Mouse (Mus musculus) brain, embryonic 14.5 days (tissue): ENCODE results near the gene Thsd4. TPM values are rescaled to one million over a fixed set of nuclear protein-coding genes. Genes with fewer than 3 reads are reported as not detected.
A peak's percentile ranks its signal among the peaks of the same experiment; 100 is the strongest.
"Not testable (repeated sequence)": the region's sequence is repeated elsewhere in the genome, so short reads cannot be mapped to it uniquely, and the experiment has no call there.

Experiments
- DNase-seq: peaks from one replicate; pipeline ENCODE4 v3.0.0-alpha.2; 2011; ENCODE audit warnings: low read depth
- CTCF ChIP-seq: fragments of 200-500 bp; IDR thresholded peaks from 2 replicates; pipeline ENCODE4 v1.5.1; 2012; ENCODE audit warnings: inconsistent platforms, mild to moderate bottlenecking, moderate library complexity, borderline replicate concordance; ENCODE audit not compliant: insufficient read depth, insufficient read length; ENCODE audit errors: extremely low read depth
- POLR2A ChIP-seq: fragments of 200-500 bp; IDR thresholded peaks from 2 replicates; pipeline ENCODE4 v1.6.1; 2012; ENCODE audit warnings: mild to moderate bottlenecking, inconsistent platforms, borderline replicate concordance; ENCODE audit not compliant: poor library complexity, insufficient read depth, insufficient read length, severe bottlenecking; ENCODE audit errors: extremely low read depth
- polyA plus RNA-seq: library from polyadenylated mRNA; depleted of rRNA; stranded (reverse); fragments of >200 nt; gene quantifications from 2 replicates; pipeline ENCODE4 v1.2.3, GENCODE M21; 2012

The Thsd4 gene
- polyA plus RNA-seq, 1 experiment: 7.9 TPM

DNA sequence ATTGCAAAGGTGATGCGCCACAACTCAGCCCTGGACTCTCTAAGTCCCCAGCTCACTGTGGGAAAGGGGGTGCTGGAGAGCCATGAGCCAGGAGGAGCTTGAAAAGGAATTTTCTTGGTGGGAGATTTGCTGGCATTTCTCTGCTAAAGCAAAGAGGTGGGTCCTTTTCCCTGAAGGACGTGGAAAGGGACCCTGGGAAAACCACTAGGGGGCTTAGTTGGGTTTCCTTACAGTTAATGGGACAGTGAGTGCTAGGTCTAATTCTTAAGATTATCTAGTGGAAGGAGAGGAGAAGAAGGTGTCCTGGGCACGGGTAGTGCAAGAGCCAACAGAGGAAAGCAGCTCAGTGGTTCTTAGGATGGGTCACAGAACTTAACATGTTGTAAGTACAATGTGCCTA is 238.3 kb downstream of the Thsd4 start:
- TF ChIP-seq CTCF (peak; percentile 16; the same call in 1 of the 2 replicates), POLR2A (no peak)
- DNase-seq: peak; percentile 38

DNA sequence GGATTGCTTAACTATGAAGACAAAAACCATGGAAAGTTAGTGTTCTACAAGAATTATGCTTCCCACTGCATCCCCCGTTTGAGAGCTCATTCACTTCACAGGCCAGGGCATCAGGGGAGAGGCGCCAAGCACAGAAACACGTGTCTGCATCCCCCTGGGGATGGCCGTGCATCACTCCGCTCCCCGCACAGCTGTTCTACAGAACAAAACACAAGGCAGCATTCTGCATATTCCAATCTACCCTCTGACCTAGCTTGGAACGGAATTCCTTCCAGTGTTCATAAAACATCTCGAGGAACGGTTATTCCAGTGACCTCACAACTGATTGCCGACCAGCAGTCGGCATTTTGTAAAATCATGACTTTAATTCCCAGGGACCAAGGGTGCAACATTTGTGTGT is 240.6 kb downstream of the Thsd4 start:
- TF ChIP-seq CTCF: no peak
- no peak for TF ChIP-seq POLR2A
- peak; percentile 54 for DNase-seq

DNA sequence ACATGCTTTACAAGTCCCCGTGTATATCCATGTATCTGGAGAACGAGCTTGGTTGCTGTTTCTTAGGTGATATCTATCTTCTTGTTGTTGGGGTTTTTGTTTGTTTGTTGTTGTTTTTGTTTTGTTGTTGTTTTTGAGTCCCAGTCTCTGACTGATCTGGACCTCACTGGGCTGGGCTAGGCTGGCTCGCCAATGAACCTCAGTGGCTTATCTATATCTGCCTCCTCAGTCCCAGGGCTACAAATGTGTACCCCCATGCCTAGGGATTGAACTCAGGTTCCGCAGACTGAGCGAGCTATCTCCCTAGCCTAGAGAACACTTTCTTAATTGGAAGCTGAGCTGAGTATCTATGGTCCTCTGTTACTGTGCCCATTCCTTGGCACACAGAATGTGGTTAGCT is 241.1 kb downstream of the Thsd4 start:
- TF ChIP-seq POLR2A: no peak
- TF ChIP-seq CTCF: no peak
- no peak for DNase-seq

DNA sequence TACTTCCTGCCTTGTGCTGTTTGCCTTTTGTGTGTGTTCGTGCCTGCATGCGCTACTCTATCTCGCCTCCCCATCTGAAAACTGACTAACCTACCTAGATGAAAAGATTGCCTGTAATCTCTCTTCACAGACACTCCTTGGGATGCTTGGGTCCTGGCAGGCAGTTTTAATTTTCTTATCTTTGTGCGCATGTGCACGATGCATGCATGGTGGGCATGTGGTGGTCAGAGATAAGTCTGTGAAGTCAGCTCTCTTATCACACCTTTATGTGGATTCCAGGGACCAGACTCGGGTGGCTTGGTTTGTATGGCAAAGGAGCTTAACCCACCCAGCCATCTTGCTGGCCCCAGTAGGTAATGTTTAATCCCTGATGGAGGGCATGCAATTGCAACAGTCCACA is 242.3 kb downstream of the Thsd4 start:
- DNase-seq: peak; percentile 8
- TF ChIP-seq POLR2A: no peak
- TF ChIP-seq CTCF: no peak

DNA sequence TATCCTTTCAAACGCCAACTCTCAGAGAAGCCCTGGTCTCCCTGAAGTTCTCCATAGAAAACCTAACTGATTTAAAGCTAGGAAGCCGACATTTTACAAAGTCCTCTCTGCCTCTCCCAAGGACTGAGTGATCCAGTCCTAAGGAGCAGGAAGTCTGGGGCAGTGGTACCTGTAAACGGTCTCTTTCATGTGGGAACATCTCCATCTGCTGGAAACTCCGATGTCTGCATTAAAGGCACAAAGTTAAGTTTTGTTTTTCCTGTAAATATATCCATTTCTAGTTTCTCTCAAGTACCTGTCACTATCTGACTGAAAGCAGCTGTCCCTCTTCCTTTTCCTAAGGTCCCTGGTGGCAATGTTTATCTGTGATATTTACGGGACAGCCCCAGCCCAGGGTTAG is 245.5 kb downstream of the Thsd4 start:
- peak; percentile 47; the same call in 1 of the 2 replicates for TF ChIP-seq CTCF
- no peak for TF ChIP-seq POLR2A
- DNase-seq: peak; percentile 58

DNA sequence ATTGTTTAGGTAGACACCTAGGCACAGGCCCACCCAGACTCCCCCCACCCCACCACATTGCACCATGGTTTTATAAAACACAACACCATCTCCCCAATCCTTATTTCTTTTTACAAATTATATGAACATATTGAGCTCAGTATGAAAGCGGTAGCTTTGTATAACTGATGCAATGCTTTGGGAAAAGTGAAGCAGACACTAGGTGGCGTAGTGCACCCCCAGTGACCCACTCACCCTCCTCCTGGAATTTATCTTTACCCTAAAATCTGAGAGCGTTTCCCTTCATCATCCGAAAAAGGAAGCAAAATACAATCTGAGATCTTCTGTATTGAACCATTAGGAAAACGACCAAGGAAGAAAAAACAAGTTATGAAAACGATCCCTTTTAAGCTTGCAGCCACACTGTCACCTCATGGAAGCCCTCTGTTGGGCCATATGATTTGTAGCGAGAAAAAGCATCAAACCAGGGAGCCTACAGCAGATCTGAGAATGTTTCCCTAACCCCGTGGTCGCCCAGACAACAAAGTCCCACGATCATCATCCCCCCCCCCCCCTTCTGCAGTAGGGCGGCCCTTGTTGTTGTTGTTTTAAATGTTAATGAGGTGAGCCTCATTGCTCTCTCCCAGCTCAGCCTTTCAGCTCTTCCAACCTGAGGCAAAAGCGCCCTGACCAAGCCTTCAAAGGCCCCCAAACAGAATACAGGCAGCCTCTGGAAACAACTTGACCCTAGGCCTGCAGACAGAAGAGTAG is 246.3 kb downstream of the Thsd4 start:
- peak; percentile 74 for DNase-seq
- no peak for TF ChIP-seq POLR2A
- peak; percentile 60; the same call in 1 of the 2 replicates for TF ChIP-seq CTCF

DNA sequence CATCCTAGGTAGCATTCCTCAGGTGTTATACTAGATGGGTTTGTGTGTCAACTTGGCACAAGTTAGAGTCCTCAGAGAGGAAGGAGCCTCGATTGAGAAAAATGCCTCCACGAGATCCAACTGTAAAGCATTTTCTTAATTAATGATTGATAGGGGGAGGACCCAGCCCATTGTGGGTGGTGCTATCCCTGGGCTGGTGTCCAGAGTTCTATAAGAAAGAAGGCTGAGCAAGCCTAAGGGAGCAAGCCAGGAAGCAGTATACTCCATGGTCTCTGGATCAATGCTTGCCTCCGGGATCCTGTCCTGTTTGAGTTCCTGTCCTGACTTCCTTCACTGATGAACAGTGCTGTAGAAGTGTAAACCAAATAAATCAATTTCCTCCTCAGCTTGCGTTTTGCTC is 247.3 kb downstream of the Thsd4 start:
- TF ChIP-seq POLR2A (no peak), CTCF (no peak)
- no peak for DNase-seq

DNA sequence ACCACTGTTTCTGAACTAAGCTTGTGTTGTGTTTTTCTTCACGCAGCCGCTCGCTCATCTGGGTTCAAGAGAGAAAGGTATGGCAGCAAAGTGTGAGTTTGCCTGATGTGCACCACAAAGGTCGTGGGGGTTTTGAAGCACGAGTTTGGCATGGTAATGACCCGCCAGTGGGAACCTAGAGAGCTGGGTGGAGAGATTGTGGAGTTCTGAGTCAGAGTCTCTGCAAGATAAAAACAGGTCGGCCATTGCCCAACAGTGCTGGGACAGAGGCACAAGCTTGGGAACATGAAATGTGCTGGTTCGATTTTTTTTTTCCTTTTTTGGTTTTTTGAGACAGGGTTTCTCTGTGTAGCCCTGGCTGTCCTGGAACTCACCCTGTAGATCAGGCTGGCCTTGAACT is 249.5 kb downstream of the Thsd4 start:
- not testable (repeated sequence) for DNase-seq

DNA sequence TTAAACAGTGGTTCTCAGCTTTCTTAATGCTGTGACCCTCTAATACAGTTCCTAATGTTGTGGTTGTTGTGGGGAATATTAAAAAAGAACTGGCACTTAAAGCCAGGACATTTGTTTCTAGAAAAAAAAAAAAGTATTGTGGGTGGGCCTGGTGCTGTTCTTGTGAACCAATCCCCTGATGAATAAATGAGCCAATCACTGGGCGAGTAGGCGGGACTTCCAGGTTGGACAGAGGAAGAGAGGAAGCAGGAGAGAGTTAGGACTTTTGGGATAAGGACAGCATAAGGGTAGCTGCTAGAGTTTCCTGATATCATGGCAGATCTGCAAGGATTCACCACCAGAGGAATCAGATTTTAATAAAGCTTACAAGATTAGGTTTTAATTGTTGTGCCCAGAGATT is 249.9 kb downstream of the Thsd4 start:
- TF ChIP-seq CTCF (no peak), POLR2A (no peak)
- DNase-seq: no peak

DNA sequence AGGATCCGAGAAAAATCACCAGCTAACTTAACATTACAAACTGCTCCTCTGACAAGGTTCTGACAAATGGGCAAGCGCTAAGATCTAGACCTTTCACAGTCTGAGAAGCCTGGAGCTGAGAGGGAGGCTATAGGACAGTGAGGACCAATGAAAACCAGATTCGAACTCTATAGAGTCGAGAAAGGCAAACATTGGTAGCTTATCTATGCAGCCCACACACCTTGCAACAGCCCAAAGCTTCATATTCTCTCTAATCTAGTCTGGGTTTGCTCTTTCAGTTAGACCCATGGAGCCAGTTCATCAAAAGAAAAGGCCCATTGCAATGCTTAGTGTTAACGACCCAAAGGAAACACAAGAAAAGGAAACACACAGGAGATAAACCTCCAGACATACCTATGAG is 252.0 kb downstream of the Thsd4 start:
- TF ChIP-seq CTCF (no peak), POLR2A (no peak)
- DNase-seq: no peak

DNA sequence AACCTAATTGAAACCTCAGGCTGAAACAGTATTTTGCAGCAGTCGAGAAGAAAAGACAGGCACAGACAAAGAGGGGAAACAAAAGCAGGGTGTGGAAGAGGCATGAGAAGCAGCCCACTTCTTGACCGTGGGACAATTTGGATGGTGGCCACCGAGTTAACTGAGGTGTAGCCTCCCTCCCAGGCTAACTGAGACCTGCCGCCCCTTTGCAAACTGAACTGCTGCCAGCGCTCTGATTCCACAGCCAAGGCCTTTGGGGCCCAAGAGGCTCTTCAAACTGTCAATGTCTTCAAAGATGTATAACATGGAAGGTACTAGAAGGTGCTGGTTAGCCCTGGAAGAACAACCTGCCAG is 254.6 kb downstream of the Thsd4 start:
- no peak for TF ChIP-seq POLR2A
- TF ChIP-seq CTCF: no peak
- no peak for DNase-seq

DNA sequence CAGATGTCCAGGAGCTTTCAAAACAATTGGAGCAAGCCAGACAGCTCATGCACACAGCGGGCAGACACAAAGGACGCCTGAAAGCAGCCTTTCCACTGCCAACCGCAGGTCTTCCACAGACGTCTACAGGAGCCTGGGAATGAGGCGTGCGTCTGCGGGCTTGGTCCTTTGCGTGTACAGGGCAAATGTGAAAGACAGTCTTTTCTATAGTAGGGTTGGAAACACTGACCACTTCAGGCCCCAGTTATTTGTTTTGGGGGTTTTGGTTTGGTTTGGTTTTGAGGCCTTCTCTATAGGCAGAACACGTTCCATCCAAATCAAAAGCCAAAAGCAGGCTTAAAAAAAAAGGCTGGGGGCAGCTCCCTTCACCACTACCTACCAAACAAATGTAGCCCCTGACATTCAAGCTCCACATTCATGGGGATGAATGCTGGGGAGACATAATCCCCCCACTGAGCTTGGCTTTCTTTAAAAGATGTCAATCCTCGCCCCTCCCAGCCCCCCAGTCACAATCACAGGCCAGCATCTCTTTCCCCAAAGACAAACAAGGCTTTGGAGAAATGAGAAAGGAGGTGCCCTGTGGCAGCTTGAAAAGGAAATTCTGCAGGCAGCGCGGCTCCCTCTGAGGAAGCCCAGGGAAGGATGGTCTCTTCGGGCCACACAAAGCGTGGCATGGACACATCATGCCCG is 255.1 kb downstream of the Thsd4 start:
- TF ChIP-seq POLR2A (no peak), CTCF (no peak)
- peak; percentile 96 for DNase-seq

DNA sequence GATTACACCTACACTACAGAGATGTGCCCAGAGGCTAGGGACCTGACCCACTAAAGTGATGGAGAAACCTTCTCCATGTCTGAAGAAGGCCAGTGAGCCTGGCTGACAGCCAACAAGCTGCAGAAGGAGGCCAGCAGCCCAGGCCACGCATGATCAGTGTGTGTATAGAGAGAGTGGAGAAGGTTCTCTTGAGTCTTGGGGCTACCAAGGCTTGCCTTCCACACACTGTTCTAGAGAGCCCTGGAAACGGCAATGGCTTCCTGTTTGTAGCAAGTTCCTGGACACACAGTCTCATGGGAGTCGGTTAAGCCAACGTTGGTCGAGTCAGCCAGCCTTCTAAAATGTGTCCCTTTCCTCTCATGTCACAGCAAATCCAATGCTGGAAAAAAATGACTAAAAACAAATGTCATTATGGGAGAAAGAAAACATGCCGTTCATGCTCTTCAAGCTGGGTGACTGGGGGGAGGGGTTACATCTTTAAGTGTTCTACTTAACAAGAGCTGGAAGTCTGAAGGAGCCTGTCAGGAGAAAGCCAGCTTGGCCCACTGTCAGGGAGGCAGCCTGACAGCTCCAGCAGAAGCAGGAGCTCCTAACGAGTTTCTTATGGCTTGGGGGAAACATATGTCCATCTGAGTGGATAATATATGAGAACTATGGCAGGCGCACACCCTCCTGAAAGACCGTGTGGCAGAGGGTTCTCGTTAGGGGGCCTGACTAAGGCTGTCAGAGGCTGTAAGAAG is 257.1 kb downstream of the Thsd4 start:
- DNase-seq: peak; percentile 84
- TF ChIP-seq POLR2A: no peak
- no peak for TF ChIP-seq CTCF

DNA sequence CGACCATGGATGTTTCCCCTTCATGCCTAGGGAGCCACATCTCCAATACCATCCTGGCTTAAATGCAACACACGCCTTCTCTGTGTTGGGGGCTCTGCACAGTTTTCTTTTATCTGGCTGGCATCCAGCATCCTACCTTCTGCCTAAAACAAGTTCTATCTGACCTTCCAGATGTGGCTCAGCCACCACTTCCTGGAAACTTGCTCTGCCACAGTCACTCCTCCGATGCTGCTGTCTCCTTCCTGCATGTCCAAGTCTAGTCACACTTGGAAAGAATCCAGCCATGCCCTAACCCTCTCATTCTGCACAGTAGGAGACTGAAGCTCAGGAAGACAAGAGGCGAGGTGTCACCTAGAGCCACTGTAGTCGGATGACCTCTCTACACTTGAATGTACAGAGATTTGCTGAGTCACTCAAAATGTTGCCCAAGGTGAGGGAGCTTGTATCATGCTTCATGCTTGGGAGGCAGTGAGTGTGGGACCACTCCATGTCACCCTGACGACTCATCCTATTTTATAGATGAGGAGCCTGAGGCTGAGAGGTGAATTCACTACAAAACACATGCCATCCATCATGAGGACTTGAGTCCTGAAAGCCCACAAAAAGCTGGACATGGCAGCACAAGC is 259.2 kb downstream of the Thsd4 start:
- DNase-seq: no peak
- TF ChIP-seq POLR2A (no peak), CTCF (no peak)

DNA sequence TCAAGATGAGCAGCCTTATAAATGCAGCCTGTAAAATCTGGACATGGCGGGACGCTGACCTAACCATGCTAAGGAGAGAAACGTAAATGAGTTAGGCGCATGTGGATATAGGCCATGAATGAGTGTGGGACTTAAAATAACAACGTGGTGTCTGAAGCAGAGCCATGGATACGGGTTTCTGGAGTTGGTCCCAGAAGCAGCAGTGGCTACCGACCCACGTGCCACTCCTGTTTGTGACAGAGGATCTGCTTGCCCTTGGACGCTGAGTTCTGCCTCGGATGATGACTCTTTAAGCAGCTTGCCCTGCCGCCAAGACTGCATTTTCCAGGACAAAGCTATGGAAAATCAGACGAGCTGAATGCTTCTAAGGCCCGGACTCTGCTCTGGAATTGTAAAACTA is 262.2 kb downstream of the Thsd4 start:
- TF ChIP-seq CTCF (no peak), POLR2A (no peak)

More for the DNA sequence above, 262.2 kb downstream of the Thsd4 start:
- DNase-seq: peak; percentile 62
